Mouse (Mus musculus) cortical plate, adult 2 months (tissue): ENCODE results near the gene Matn1. TPM values are rescaled to one million over a fixed set of nuclear protein-coding genes. Genes with fewer than 3 reads are reported as not detected.

Experiments
- H3K27ac ChIP-seq: fragments of 200-500 bp; 2 replicates; pipeline ENCODE4 v1.5.1; 2012; ENCODE audit warnings: low read length, control low read depth, inconsistent platforms; ENCODE audit not compliant: insufficient read depth
- H3K4me1 ChIP-seq: fragments of 200-500 bp; 2 replicates; pipeline ENCODE4 v1.6.1; 2011; ENCODE audit warnings: low read length; ENCODE audit not compliant: control insufficient read depth, insufficient read depth
- H3K4me3 ChIP-seq: fragments of 200-500 bp; 2 replicates; pipeline ENCODE4 v1.5.1; 2011; ENCODE audit warnings: mild to moderate bottlenecking, low read length, control low read depth; ENCODE audit not compliant: insufficient read depth
- CTCF ChIP-seq: fragments of 200-500 bp; IDR thresholded peaks from 2 replicates; pipeline ENCODE4 v1.5.1; 2011; ENCODE audit warnings: mild to moderate bottlenecking, control low read depth, low read length; ENCODE audit not compliant: insufficient read depth; ENCODE audit errors: extremely low read depth
- POLR2A ChIP-seq: fragments of 200-500 bp; IDR thresholded peaks from 2 replicates; pipeline ENCODE4 v1.6.1; 2011; ENCODE audit warnings: mild to moderate bottlenecking, low read length, control low read depth; ENCODE audit not compliant: insufficient read depth; ENCODE audit errors: extremely low read depth
- polyA plus RNA-seq: library from polyadenylated mRNA; depleted of rRNA; stranded (reverse); fragments of >200 nt; gene quantifications from 2 replicates; pipeline ENCODE4 v1.2.3, GENCODE M21; 2012

Gene Matn1
- polyA plus RNA-seq, 1 experiment = 0.46 TPM

DNA sequence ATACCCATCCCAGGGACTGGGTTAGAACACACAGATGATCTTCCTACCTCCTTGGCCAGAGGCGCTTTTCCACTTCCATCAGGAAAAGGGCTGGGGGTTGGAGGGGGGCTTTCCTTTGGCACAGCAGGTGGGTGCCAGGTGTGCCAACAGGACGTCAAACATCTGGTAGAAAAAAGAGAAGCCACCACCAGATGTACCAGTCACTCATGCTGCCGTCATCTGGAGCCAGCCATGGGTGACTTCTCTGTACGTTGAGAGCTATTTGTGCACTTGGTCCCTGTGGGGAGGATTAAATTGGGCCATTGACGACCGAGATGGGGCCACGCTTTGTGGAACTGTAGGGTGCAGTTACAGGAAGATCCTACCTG lies 28.5 kb upstream of the Matn1 start:
- Histone ChIP-seq H3K4me3 (no peak overlapping the region), H3K27ac (no peak overlapping the region), H3K4me1 (no peaks in the 10 kb centered on the region)
- no peak for TF ChIP-seq POLR2A
- no peak for TF ChIP-seq CTCF

DNA sequence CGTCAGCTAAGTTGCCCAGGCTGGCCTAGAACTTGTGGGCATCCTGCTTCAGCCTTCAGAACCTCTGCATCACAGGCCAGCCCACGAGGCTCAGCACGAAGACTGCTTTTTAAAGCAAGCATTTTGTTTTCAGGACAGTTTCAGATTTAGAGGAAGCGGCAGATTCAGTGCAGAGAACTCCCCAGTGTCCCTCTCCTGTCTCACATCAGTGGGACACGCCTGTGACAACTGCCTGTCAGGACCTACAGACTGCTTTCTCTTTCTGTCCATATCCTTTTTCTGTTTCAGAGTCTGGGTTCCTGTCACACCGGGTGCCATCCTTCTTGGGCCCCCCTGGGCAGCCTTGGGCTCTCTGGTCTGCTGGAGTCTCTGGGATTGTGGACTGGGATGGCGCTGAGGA lies 27.5 kb upstream of the Matn1 start:
- TF ChIP-seq POLR2A = no peak
- TF ChIP-seq CTCF = no peak
- Histone ChIP-seq H3K4me3 (no peak overlapping the region), H3K27ac (no peak overlapping the region), H3K4me1 (no peaks in the 10 kb centered on the region)

DNA sequence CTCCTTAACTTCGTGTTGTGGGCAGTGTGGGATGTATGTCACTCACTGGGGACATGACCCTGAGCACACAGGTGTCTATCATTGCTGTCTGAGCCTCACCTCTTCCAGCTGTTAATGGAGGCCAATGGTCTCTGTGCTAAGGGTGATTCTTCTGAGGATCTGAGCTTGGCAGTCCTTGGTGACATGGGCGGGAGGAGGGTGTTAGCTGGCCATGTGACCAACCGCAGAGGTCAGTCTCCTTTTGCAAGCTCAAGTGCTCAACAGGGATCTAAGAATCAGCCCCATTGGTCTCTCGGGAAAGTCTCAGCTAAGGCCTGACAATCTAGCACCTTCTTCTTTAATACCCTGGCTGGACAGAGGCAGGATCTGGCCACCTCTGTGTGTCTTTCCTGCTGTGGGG lies 26.6 kb upstream of the Matn1 start:
- Histone ChIP-seq H3K4me3 (no peak overlapping the region), H3K4me1 (no peaks in the 10 kb centered on the region), H3K27ac (no peak overlapping the region)
- TF ChIP-seq POLR2A (no peak), CTCF (no peak)

DNA sequence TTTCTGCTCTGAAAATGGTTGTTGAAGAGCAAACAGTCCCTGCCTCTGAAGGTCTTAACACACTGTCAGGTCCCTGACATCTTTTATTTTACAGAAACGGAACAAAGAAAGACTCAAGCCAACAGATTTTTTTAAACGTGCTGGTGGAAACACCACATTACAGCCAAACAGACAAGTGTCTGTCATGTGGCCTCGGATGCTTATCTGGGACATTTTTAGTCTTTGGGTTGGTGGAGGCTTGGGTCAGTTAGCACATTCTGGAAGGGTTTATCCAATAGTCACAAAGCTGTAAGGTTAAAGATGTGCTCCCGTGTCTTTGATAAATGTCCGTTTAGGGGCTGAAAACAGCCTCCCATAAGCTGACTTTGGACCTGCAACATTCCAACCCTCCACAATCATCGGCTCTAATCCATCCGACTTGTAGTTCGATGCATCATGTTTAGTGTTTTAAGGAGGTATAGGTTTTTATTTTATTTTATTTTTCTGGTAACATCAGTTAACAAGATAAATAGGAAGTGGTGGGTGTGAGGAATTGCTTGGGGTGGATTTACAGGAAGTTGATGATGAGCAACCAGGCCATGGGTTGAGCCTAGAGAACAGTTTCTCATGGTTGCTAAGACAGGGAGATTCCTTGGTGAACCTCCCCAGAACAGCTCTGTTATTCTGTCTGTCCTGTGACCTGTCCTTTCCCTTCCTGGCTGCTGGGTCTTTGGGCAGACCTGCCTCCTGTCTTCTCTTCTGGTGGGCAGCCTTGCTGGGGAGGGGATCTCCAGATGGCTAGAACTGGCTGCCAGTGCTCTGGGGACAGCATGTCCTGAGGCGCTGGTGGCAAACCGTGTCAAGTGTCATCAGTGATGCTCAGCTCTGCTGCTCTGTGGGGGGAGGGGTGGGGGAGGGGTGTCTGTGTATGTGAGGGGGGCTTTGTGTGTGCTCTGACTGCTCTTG lies 25.1 kb upstream of the Matn1 start:
- TF ChIP-seq CTCF (no peak), POLR2A (no peak)
- Histone ChIP-seq H3K27ac (no peak overlapping the region), H3K4me1 (no peaks in the 10 kb centered on the region), H3K4me3 (no peak overlapping the region)

DNA sequence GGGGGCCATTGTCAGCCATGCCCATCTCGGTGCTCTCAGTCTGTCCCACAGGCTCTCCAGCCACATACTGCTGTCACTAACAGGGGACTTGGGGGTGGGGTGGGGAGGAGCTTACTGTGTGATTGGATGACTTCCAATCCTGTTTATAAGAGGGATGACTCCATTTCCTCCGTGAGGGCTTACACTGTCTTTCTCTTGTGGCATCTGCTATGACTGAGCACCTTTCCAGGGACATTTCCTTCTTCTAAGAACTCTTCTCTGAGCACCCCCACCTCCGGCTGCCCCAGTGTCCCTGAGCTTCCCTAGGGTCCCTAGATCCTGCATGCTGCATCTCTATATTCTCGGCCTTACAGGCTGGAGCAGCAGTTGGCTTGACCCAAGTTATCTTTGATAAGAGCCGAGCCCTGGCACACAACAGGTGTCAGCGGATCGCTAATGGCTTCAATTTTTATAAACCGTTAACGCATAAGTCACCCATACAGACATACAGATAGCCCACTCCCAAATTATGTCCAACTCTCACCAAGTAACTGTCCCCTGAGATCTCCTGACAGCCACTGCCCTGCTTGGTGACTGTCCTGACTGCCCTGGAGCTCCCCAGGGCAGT lies 24.3 kb upstream of the Matn1 start:
- no peaks in the 10 kb centered on the region for H3K4me1 ChIP-seq
- no peak for TF ChIP-seq POLR2A
- no peak for TF ChIP-seq CTCF

DNA sequence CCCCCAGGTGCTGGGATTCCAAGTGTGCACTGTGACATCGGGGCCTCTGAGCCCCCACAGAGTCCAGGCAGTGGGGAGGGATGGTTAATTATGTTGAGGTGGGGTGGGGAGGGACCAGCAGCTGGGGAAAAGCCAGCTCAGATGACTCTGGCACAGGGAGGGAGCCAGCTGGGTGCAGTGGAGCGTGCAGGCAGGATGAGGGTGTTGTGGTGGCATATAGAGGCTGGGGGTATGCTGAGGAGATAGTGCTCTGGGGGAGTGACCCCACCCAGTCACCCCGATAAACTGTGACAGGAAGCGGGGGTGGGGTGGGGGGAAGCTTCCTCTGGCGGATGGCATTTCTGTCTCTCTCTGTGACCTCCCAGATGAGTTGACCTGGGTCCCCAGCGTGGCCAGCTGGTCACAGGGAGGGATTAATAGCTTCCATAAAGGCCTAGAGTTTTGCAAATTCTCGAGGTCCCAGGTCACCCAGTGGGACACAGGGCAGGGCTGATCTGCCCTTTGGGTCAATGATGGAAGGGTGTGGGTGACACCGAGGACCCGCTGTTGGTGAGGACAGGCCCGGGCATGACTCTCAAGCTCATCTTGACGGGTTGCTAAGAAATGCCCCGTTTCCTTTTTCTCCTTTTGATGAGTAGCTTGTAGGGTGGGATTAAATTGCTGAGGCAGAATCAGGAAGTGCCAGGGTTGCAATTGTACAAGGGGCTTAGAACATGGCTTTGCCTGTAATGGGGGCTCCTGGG lies 23.1 kb upstream of the Matn1 start:
- Histone ChIP-seq H3K4me1 (no peaks in the 10 kb centered on the region), H3K27ac (no peak overlapping the region), H3K4me3 (no peak overlapping the region)
- TF ChIP-seq CTCF = no peak
- no peak for TF ChIP-seq POLR2A

More for the DNA sequence above, 24.3 kb upstream of the Matn1 start:
- H3K4me3 ChIP-seq = no peak overlapping the region
- H3K27ac ChIP-seq = no peak overlapping the region

DNA sequence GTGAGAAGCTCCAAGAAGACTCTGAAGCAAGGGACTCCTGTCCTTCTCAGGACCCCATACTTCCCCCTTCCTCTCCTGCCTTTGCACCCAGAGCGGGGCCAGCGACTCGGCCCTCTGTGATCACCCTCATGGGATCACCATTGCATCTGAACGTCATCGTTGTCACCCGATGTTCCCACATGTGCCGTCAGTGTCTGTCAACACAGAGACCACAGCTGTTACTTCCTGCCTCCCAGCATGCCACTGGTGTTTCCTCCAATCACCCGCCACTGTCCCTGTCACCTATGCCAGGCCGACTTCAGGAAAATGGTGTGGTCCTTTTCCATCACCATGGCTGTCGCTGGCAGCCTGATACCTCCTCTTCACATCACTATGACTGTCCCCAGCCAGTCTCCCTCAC lies 22.2 kb upstream of the Matn1 start:
- H3K27ac ChIP-seq = no peak overlapping the region
- no peaks in the 10 kb centered on the region for H3K4me1 ChIP-seq
- TF ChIP-seq CTCF = no peak
- TF ChIP-seq POLR2A = no peak
- no peak overlapping the region for H3K4me3 ChIP-seq

DNA sequence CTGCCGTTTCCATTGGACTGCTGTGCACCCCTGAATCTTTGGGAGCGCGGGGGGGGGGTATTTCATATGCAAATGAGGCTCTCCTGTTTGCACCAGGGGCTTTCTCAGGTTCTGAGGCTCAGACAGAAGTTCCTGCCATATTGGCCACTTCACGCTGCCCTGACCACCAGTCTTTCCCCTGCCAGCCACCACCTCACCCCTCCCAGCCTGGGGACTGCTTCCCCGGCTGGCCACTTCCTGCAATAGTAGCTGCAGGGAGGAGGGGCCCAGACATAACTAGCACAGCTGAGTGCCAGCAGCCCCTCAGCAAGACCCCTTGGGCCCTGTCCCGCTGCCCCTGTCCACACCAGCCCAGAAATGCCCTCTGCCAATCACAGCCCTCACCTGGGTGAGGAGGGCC lies 17.9 kb upstream of the Matn1 start:
- H3K4me1 ChIP-seq = no peaks in the 10 kb centered on the region
- no peak overlapping the region for H3K4me3 ChIP-seq
- no peak for TF ChIP-seq CTCF
- no peak for TF ChIP-seq POLR2A
- H3K27ac ChIP-seq = no peak overlapping the region

DNA sequence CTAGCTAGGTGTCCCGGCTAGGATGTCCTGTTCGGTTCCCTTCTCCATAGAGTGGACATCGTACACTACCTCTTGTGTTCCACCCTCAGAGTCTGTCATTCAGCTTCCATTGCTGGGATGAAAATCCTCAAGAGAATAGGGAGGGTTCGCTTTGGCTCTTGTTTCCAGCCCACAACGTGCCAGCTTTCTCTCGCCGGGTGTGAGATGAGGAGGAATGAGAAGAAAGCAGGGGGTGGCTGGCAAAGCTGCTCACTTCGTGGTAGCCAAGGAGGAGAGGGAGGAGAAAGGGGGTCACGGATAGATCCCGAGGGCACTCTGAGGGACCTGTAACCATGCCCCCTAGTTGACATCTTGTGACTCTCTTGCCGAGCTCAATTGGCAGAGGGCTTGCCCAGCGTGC lies 16.4 kb upstream of the Matn1 start:
- H3K4me1 ChIP-seq = no peaks in the 10 kb centered on the region
- H3K4me3 ChIP-seq = no peak overlapping the region
- TF ChIP-seq CTCF (no peak), POLR2A (no peak)
- no peak overlapping the region for H3K27ac ChIP-seq
